Mouse (Mus musculus): ENCODE results near the gene Simc1. TPM values are rescaled to one million over a fixed set of nuclear protein-coding genes. Genes with fewer than 3 reads are reported as not detected.
A peak's percentile ranks its signal among the peaks of the same experiment; 100 is the strongest.

Simc1 gene
- polyA plus RNA-seq, 1 experiment from 2014 or later = 26.3 TPM

GRCm38 (mm10) chr13:54574854-54575481 lies 71.4 kb downstream of the Simc1 start, which contains the start of gene Arl10:
Gene Arl10, plus strand, starts transcription at chr13:54575015.
- peak within 1 kb of the TSS; percentile 90 for H3K9ac ChIP-seq (replicated peaks; ENCODE audit: low read depth, low read length)
- peak within 1 kb of the TSS; percentile 90 for H3K4me2 ChIP-seq (ENCODE audit: low read length)
- peak within 1 kb of the TSS; percentile 64 for H3K27ac ChIP-seq (ENCODE audit: low read length)
- H3K9me3 ChIP-seq (ENCODE audit: control insufficient read depth, low read length) = no peaks in the 10 kb centered on the region
- WGBS = under 1% methylated on average over 55 of the region's 55 CpGs
- H3K4me1 ChIP-seq (replicated peaks; ENCODE audit: control insufficient read depth, insufficient read depth, low read length) = peaks cover 19% of the 10 kb centered on the region
- H3K27me3 ChIP-seq (replicated peaks; ENCODE audit: control insufficient read depth, insufficient read depth, low read length) = no peaks in the 10 kb centered on the region; the same call in 1 of the 2 replicates
- H3K4me3 ChIP-seq (replicated peaks; ENCODE audit: low read length) = peak within 1 kb of the TSS; percentile 75
- peak; percentile 97 for ATAC-seq
- no peaks in the 10 kb centered on the region for H3K36me3 ChIP-seq (ENCODE audit: control insufficient read depth, insufficient read depth)

DNA sequence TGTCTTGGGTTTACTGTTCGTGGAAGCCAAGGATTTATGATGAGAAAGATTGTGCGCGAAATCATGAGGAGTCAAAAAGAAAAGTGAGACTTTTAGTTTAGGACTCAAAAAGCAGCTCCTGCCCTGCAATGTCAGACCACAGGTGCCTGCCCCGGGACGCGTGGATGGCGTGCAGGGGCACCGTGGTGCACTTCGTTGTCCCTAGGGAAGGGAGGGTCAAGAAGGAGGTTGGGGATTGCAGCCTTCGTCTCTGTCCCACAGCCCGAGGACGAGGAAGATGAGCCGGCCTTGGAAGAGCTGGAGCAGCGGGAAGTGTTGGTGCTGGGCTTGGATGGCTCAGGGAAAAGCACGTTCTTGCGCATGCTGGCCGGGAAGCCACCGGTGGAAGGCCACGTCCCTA lies 71.9 kb downstream of the Simc1 start:
- Histone ChIP-seq H3K9ac (replicated peaks; ENCODE audit: low read depth, low read length) (peak overlapping the region; percentile 90), H3K36me3 (ENCODE audit: control insufficient read depth, insufficient read depth) (no peaks in the 10 kb centered on the region), H3K4me2 (ENCODE audit: low read length) (peak overlapping the region; percentile 90), H3K27ac (ENCODE audit: low read length) (0 out of 2 replicates have a peak overlapping the region, but pooled peaks have one; percentile 10), H3K27me3 (replicated peaks; ENCODE audit: control insufficient read depth, insufficient read depth, low read length) (no peaks in the 10 kb centered on the region; the same call in 1 of the 2 replicates), H3K4me1 (replicated peaks; ENCODE audit: control insufficient read depth, insufficient read depth, low read length) (peaks cover 19% of the 10 kb centered on the region), H3K4me3 (replicated peaks; ENCODE audit: low read length) (peak overlapping the region; percentile 75), H3K9me3 (ENCODE audit: control insufficient read depth, low read length) (no peaks in the 10 kb centered on the region)
- no peak for ATAC-seq
- WGBS = 2% methylated on average over 19 of the region's 19 CpGs

GRCm38 (mm10) chr13:54577652-54578507 lies 74.3 kb downstream of the Simc1 start:
- H3K4me1 ChIP-seq (replicated peaks; ENCODE audit: control insufficient read depth, insufficient read depth, low read length) = peaks cover 22% of the 10 kb centered on the region
- ATAC-seq = no peak
- 86% methylated on average over 21 of the region's 21 CpGs for WGBS
- no peak overlapping the region for H3K4me2 ChIP-seq (ENCODE audit: low read length)
- H3K27me3 ChIP-seq (replicated peaks; ENCODE audit: control insufficient read depth, insufficient read depth, low read length) = no peaks in the 10 kb centered on the region; the same call in 1 of the 2 replicates
- H3K9me3 ChIP-seq (ENCODE audit: control insufficient read depth, low read length) = no peaks in the 10 kb centered on the region
- H3K9ac ChIP-seq (replicated peaks; ENCODE audit: low read depth, low read length) = no peak overlapping the region
- peaks cover 7% of the 10 kb centered on the region for H3K36me3 ChIP-seq (ENCODE audit: control insufficient read depth, insufficient read depth)
- no peak overlapping the region for H3K27ac ChIP-seq (ENCODE audit: low read length)
- no peak overlapping the region for H3K4me3 ChIP-seq (replicated peaks; ENCODE audit: low read length)

GRCm38 (mm10) chr13:54581385-54581784 lies 77.8 kb downstream of the Simc1 start:
- Histone ChIP-seq H3K9ac (replicated peaks; ENCODE audit: low read depth, low read length) (no peak overlapping the region), H3K4me3 (replicated peaks; ENCODE audit: low read length) (no peak overlapping the region), H3K4me2 (ENCODE audit: low read length) (no peak overlapping the region), H3K27ac (ENCODE audit: low read length) (no peak overlapping the region), H3K36me3 (ENCODE audit: control insufficient read depth, insufficient read depth) (peaks cover 12% of the 10 kb centered on the region), H3K4me1 (replicated peaks; ENCODE audit: control insufficient read depth, insufficient read depth, low read length) (peaks cover 8% of the 10 kb centered on the region), H3K27me3 (replicated peaks; ENCODE audit: control insufficient read depth, insufficient read depth, low read length) (no peaks in the 10 kb centered on the region), H3K9me3 (ENCODE audit: control insufficient read depth, low read length) (no peaks in the 10 kb centered on the region)
- no peak for ATAC-seq
- WGBS = 84% methylated on average over 2 of the region's 2 CpGs

DNA sequence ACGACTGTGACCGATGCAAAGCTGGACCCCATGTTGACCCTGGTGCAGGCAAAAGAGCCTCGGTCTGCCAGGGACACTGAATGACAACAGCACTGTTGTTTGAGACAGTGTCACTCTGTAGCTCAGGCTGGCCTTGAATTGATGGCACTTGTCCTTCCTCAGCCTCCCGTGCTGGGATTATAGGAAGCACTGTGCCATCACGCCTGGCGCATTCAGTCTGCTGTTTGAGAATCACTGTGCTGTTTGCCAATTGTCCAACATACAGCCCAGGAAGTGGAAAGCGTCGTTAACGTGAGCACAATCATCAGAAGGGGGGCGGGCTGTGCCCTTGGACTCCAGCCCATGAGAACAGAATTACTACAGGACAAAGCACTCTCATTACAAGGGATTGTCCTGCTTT lies 78.5 kb downstream of the Simc1 start:
- no peak overlapping the region for H3K4me2 ChIP-seq (ENCODE audit: low read length)
- WGBS = 33% methylated on average over 10 of the region's 10 CpGs
- H3K27me3 ChIP-seq (replicated peaks; ENCODE audit: control insufficient read depth, insufficient read depth, low read length) = no peaks in the 10 kb centered on the region
- no peak overlapping the region for H3K4me3 ChIP-seq (replicated peaks; ENCODE audit: low read length)
- H3K9me3 ChIP-seq (ENCODE audit: control insufficient read depth, low read length) = no peaks in the 10 kb centered on the region
- no peak overlapping the region for H3K27ac ChIP-seq (ENCODE audit: low read length)
- peaks cover 12% of the 10 kb centered on the region for H3K36me3 ChIP-seq (ENCODE audit: control insufficient read depth, insufficient read depth)
- no peak for ATAC-seq
- H3K4me1 ChIP-seq (replicated peaks; ENCODE audit: control insufficient read depth, insufficient read depth, low read length) = peaks cover 3% of the 10 kb centered on the region
- no peak overlapping the region for H3K9ac ChIP-seq (replicated peaks; ENCODE audit: low read depth, low read length)

DNA sequence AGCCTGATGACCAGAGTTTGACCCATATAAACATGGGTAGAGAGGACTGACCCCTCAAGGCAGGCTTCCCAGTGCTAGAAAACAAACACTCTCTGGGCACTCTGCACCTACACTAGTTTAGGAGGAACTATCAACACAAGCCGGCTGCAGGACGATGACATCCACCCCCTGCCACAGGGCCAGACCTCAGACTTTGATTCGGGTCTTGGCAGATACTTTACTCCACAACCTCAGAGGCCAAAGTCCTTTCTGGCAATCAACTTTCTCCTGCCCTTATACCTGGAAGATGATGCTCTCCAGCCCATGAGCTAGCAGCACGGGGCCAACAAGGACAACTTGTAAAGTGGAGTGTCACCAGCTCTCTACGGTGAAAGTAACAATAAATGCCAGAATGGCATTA lies 79.3 kb downstream of the Simc1 start:
- no peak overlapping the region for H3K4me3 ChIP-seq (replicated peaks; ENCODE audit: low read length)
- WGBS = 90% methylated on average over 5 of the region's 5 CpGs
- H3K4me2 ChIP-seq (ENCODE audit: low read length) = no peak overlapping the region
- no peaks in the 10 kb centered on the region for H3K27me3 ChIP-seq (replicated peaks; ENCODE audit: control insufficient read depth, insufficient read depth, low read length)
- H3K36me3 ChIP-seq (ENCODE audit: control insufficient read depth, insufficient read depth) = peaks cover 12% of the 10 kb centered on the region
- no peak for ATAC-seq
- H3K4me1 ChIP-seq (replicated peaks; ENCODE audit: control insufficient read depth, insufficient read depth, low read length) = peaks cover 3% of the 10 kb centered on the region
- no peaks in the 10 kb centered on the region for H3K9me3 ChIP-seq (ENCODE audit: control insufficient read depth, low read length)
- H3K9ac ChIP-seq (replicated peaks; ENCODE audit: low read depth, low read length) = no peak overlapping the region
- H3K27ac ChIP-seq (ENCODE audit: low read length) = no peak overlapping the region

- no peak for ATAC-seq
- 91% methylated on average over 11 of the region's 11 CpGs for WGBS
Observed at GRCm38 (mm10) chr13:54585831-54586230, 82.3 kb downstream of the Simc1 start.

GRCm38 (mm10) chr13:54589414-54589995 lies 85.9 kb downstream of the Simc1 start:
- peaks cover 25% of the 10 kb centered on the region for H3K4me1 ChIP-seq (replicated peaks; ENCODE audit: control insufficient read depth, insufficient read depth, low read length)
- WGBS = 1% methylated on average over 24 of the region's 24 CpGs
- H3K9me3 ChIP-seq (ENCODE audit: control insufficient read depth, low read length) = no peaks in the 10 kb centered on the region
- H3K36me3 ChIP-seq (ENCODE audit: control insufficient read depth, insufficient read depth) = peaks cover 2% of the 10 kb centered on the region; the same call in 1 of the 2 replicates
- peak overlapping the region; percentile 90; the same call in 1 of the 2 replicates for H3K27ac ChIP-seq (ENCODE audit: low read length)
- H3K4me3 ChIP-seq (replicated peaks; ENCODE audit: low read length) = peak overlapping the region; percentile 92
- peak overlapping the region; percentile 65 for H3K9ac ChIP-seq (replicated peaks; ENCODE audit: low read depth, low read length)
- peak; percentile 16 for ATAC-seq
- no peaks in the 10 kb centered on the region for H3K27me3 ChIP-seq (replicated peaks; ENCODE audit: control insufficient read depth, insufficient read depth, low read length)
- H3K4me2 ChIP-seq (ENCODE audit: low read length) = peak overlapping the region; percentile 76

More at GRCm38 (mm10) chr13:54585831-54586230, 82.3 kb downstream of the Simc1 start:
- H3K4me2 ChIP-seq (ENCODE audit: low read length) = no peak overlapping the region
- H3K9me3 ChIP-seq (ENCODE audit: control insufficient read depth, low read length) = no peaks in the 10 kb centered on the region
- no peak overlapping the region for H3K4me3 ChIP-seq (replicated peaks; ENCODE audit: low read length)
- peaks cover 15% of the 10 kb centered on the region for H3K4me1 ChIP-seq (replicated peaks; ENCODE audit: control insufficient read depth, insufficient read depth, low read length)
- H3K9ac ChIP-seq (replicated peaks; ENCODE audit: low read depth, low read length) = no peak overlapping the region
- peaks cover 10% of the 10 kb centered on the region for H3K36me3 ChIP-seq (ENCODE audit: control insufficient read depth, insufficient read depth)
- no peak overlapping the region for H3K27ac ChIP-seq (ENCODE audit: low read length)
- H3K27me3 ChIP-seq (replicated peaks; ENCODE audit: control insufficient read depth, insufficient read depth, low read length) = no peaks in the 10 kb centered on the region

Data from forebrain, embryonic 16.5 days (tissue).